Mouse (Mus musculus): ENCODE results near the gene Itpk1.

DNA sequence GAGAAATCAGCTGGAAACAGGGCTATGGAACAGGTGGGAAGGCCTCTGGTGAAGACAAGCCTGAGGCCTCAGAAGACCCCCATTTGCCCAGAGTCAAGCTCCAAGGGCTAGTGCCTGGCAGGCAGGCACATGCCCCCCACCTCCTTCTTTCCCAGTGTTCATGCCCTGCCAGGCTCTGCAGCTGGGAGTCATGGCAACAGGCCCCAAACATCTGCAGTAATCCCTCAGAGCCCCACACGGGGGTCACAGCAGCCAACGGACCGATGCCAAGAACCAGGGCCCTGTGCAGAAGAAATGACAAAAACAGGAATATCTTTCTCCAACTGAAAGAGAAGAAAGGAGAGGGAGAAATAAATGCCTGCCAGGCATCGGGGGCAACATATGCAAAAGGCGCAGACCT is 20.8 kb downstream of the Itpk1 start:
- TF ChIP-seq POLR2A (IDR thresholded peaks at IDR 0.05; ENCODE audit: insufficient read depth, low read length) (no peak), CTCF (IDR thresholded peaks at IDR 0.05; ENCODE audit: low read depth, low read length) (no peak), EP300 (IDR thresholded peaks at IDR 0.05; ENCODE audit: insufficient read depth, low read depth, low read length) (no peak)
